Mouse (Mus musculus): ENCODE data around the gene Adamts15. TPM values are rescaled to one million over a fixed set of nuclear protein-coding genes. Genes with fewer than 3 reads are reported as not detected.

The Adamts15 gene
- total RNA-seq (2021), result 10 to 100 TPM in 1 of 2 experiments, 1 to 10 TPM in 1; 9.2 to 11.6 TPM

DNA sequence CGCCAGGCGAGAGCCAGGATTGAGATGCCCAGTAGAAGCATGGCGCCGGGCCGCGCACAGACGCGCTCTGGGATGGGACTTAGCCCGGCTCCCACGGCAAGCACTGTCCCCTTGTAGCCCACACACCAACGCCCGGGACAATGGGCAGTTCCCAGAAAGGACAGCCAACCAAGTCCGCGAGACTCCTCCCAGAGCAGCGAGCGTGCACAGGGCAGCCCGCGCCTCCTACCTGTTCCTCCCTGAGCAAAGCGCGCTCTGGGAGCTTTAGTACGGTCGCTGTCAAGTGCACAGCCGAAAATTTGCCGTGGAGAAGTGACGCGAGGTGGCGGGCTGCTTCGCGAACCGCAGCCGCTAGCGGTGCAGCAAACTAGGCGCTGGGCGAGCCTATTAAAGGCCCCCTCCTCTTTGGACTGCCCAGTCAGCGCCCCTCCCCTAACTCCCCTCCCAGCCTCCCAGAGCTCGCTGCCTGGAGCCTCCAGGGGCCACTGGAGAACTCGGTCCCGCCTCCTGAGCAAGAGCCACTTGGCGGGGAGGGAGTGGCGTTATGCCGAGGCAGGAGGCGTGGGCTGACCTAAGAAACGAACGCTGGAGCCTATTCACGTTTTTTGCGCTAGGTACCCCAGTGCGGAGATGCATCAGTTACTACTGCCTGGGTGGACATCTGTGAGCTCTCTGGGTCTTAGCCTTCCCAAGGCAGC lies at the start of gene Adamts15:
Gene Adamts15, minus strand, starts transcription at position 256 of the 698 bp plus-strand sequence.
- intact Hi-C loops (cut with DNase I), result loop anchor here (10.0 kb wide), 1 partner anchor 198 kb away; no protein-coding TSS in a partner anchor

GRCm38 (mm10) chr9:30971967-30972366 lies 49.7 kb upstream of the Adamts15 start:
- intact Hi-C loops (cut with DNase I), result no loop called here
- no peak for DNase-seq (ENCODE audit: extremely low spot score in 1 of 2, low spot score in 2 of 2)

More for the DNA sequence above, at the start of gene Adamts15:
- DNase-seq (ENCODE audit: extremely low spot score in 1 of 2, low spot score in 2 of 2), result peak in 1 of 2 experiments; percentile 79

- intact Hi-C loops (cut with DNase I), result no loop called here
- no peak for DNase-seq (ENCODE audit: extremely low spot score in 1 of 2, low spot score in 2 of 2)
Observed at GRCm38 (mm10) chr9:30970001-30970400, 47.7 kb upstream of the Adamts15 start.

DNA sequence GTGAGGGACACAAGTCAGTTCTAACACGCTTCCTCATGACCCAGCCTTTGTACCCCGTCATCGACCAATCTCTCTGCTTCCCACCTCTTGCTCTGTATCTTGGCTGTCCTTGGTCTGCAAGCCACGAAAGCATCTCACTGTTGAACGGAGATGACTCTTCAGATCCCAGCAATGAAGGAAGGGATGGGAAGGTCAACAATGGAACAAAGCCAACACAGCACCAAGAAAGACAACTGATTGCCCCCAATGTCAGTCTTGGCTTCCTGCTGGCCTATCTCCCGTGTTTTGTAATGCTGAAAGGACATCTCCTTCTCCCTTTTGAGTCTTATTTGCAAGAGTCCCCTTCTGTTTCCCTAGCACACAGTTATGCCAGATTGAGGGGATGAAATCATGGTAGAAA lies 45.9 kb upstream of the Adamts15 start:
- DNase-seq (ENCODE audit: extremely low spot score in 1 of 2, low spot score in 2 of 2), result no peak
- intact Hi-C loops (cut with DNase I), result no loop called here

DNA sequence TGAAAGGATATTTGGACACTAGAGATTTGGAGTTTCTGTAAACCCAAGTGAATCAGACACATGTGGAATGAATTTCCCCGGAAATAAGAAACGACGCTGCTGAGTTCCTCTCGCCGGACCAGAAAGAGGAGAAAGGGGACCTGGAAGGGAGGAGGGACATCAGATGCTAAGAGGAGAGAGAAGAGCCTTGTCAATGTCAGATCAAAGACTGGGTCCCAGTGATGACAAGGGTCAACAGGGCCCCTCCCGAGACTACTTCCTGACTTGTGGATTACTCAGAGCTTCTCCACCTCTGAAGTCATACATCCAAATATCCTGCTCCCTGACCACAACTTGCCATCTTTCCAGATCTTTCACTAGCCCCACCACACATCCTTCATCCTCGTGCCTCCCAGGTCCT lies 44.6 kb upstream of the Adamts15 start:
- intact Hi-C loops (cut with DNase I), result no loop called here
- DNase-seq (ENCODE audit: extremely low spot score in 1 of 2, low spot score in 2 of 2), result no peak

DNA sequence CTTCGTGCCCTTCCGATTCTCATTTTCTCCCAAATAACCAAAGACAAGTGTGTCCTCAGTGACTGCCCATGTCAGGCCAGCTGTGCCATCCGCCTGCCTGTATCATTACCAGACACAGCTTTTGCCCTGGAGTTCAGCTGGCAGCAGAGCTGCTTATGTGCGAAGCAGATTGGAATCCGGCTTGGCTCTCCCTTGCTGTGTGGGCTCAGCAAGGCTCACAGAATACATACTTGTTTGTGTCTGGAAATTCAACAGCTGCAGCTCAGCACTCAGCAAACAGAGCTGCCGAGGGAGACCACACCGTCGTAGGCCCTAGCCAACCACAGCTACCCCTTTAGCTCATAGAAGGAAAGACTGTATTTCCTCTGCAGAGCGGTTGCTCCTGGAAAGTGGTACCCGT lies 42.4 kb upstream of the Adamts15 start:
- peak; percentile 25 to 47 for DNase-seq (ENCODE audit: extremely low spot score in 1 of 2, low spot score in 2 of 2)
- intact Hi-C loops (cut with DNase I), result no loop called here

- no peak for DNase-seq (ENCODE audit: extremely low spot score in 1 of 2, low spot score in 2 of 2)
- intact Hi-C loops (cut with DNase I), result no loop called here
Observed at GRCm38 (mm10) chr9:30963780-30964179, 41.5 kb upstream of the Adamts15 start.

DNA sequence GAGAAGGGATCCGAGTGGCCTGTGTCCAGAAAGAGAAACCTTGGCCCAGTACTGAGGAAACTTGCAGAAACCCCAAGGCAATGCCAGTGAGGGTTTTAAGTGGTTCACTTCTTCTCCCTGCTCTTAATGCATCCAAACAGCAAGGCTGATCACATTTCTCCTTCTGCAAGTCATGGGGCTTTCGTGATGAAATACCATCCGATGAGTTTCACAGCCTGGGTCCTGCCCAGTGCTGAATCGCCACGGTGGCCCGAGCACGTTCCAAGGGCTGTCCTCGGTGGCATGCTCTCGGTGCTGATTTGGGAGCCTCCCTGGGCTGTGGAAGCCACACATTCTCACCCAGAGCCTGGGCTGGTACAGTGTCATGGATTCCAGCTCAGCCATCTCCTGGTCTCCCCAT lies 33.0 kb upstream of the Adamts15 start:
- DNase-seq (ENCODE audit: extremely low spot score in 1 of 2, low spot score in 2 of 2), result no peak
- intact Hi-C loops (cut with DNase I), result no loop called here

DNA sequence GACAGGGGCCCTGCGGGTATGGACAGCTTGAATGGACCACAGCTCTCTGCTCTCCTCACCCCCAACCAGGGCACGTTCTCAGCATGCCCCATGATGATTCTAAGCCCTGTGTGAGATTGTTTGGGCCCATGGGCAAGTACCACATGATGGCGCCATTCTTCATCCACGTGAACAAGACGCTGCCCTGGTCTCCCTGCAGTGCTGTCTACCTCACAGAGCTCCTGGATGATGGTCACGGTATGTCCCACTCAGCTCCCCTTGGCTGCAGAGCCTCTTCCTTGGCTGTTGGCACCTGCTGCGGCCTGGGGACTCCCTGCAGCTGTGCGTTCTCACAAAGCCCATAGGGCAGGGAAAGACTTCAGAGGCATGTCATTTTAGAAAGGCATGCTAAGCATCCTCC lies 31.0 kb upstream of the Adamts15 start:
- intact Hi-C loops (cut with DNase I), result no loop called here
- DNase-seq (ENCODE audit: extremely low spot score in 1 of 2, low spot score in 2 of 2), result no peak

GRCm38 (mm10) chr9:30951461-30951860 lies 29.2 kb upstream of the Adamts15 start:
- intact Hi-C loops (cut with DNase I), result no loop called here
- DNase-seq (ENCODE audit: extremely low spot score in 1 of 2, low spot score in 2 of 2), result no peak

GRCm38 (mm10) chr9:30950592-30950991 lies 28.3 kb upstream of the Adamts15 start:
- peak in 1 of 2 experiments; percentile 79 for DNase-seq (ENCODE audit: extremely low spot score in 1 of 2, low spot score in 2 of 2)

DNA sequence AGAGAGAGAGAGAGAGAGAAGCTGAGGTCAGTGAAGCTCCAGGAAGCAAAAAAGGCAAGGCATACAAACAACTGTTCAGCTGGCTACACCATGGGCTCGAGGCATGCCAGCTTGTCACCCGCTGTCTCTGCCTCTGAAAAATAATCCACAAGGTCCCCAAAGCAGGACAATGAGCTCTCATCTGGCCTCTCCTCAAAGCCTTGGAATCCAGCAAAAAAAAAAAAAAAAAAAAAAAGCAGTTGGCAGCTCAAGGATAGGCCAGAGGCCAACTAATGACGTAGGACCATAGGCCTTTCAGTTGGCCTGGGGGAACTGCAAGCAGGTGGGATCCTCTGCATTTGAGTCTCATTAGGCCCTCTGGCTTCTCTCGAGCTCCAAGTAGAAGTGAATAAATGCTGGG lies 27.7 kb upstream of the Adamts15 start:
- no peak for DNase-seq (ENCODE audit: extremely low spot score in 1 of 2, low spot score in 2 of 2)
- intact Hi-C loops (cut with DNase I), result loop anchor here (10.0 kb wide), 1 partner anchor 505 kb away; no protein-coding TSS in a partner anchor

More at GRCm38 (mm10) chr9:30950592-30950991, 28.3 kb upstream of the Adamts15 start:
- intact Hi-C loops (cut with DNase I), result no loop called here

GRCm38 (mm10) chr9:30949422-30949821 lies 27.2 kb upstream of the Adamts15 start:
- DNase-seq (ENCODE audit: extremely low spot score in 1 of 2, low spot score in 2 of 2), result no peak
- intact Hi-C loops (cut with DNase I), result loop anchor here (10.0 kb wide), 1 partner anchor 505 kb away; no protein-coding TSS in a partner anchor

GRCm38 (mm10) chr9:30945276-30945675 lies 23.0 kb upstream of the Adamts15 start:
- DNase-seq (ENCODE audit: extremely low spot score in 1 of 2, low spot score in 2 of 2), result no peak
- intact Hi-C loops (cut with DNase I), result loop anchor here (10.0 kb wide), 1 partner anchor 500 kb away; no protein-coding TSS in a partner anchor

- intact Hi-C loops (cut with DNase I), result loop anchor here (10.0 kb wide), 1 partner anchor 499 kb away; no protein-coding TSS in a partner anchor
- DNase-seq (ENCODE audit: extremely low spot score in 1 of 2, low spot score in 2 of 2), result no peak
Observed at GRCm38 (mm10) chr9:30944234-30944633, 22.0 kb upstream of the Adamts15 start.

DNA sequence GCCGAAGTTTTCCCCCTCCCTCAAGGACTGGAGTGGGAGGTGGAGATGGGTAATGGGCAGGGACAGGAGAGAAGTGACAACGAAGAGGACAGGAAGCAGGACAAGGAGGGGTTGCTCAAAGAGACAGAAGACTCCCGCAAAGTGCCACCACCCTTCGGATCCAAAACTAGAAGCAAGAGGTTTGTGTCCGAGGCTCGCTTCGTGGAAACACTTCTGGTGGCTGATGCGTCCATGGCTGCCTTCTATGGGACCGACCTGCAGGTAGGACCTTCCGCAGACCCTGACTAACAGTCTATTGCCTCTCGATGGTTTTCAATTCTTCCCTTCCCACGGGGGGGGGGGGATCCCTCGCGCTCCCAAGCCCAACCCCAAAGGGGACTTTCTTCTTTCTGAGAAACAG lies 21.1 kb upstream of the Adamts15 start:
- intact Hi-C loops (cut with DNase I), result loop anchor here (2.0 to 10.0 kb wide), 2 partner anchors 139 to 499 kb away; no protein-coding TSS in a partner anchor
- DNase-seq (ENCODE audit: extremely low spot score in 1 of 2, low spot score in 2 of 2), result no peak

DNA sequence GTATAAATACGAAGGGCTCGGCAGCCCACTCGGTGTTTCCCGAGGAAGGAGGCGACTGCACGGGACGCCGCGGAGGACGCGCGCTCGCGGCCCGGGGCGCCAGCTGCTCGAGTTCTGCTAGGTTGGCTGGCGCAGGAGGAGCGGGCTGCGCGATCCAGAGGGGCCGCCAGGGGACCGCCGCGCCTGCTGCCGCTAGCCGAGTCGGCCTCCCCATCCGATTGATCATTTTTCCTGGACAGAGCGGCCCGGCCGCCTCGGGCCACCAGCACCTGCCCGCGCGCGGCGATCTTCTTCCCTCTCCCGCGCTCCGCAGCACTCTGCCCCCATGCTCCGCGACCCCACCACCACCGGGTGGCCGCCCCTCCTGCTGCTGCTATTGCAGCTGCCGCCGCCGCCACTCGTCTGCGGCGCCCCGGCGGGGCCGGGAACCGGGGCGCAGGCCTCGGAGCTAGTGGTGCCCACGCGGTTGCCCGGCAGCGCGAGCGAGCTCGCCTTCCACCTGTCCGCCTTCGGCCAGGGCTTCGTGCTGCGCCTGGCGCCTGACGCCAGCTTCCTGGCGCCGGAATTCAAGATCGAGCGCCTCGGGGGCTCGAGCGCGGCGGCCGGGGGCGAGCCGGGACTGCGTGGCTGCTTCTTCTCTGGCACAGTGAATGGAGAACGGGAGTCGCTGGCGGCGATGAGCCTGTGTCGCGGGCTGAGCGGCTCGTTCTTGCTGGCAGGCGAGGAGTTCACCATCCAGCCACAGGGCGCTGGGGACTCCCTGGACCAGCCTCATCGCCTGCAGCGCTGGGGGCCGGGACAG lies 20.5 kb upstream of the Adamts15 start, which contains the start of gene Adamts8:
Gene Adamts8, plus strand, starts transcription at position 51 of the 802 bp plus-strand sequence.
- peak in 1 of 2 experiments; percentile 80 for DNase-seq (ENCODE audit: extremely low spot score in 1 of 2, low spot score in 2 of 2)
- intact Hi-C loops (cut with DNase I), result loop anchor here (2.0 to 10.0 kb wide), 2 partner anchors 140 to 498 kb away; no protein-coding TSS in a partner anchor

- peak; percentile 84 to 88 for DNase-seq (ENCODE audit: extremely low spot score in 1 of 2, low spot score in 2 of 2)
- intact Hi-C loops (cut with DNase I), result loop anchor here (10.0 kb wide), 1 partner anchor 496 kb away; no protein-coding TSS in a partner anchor
Observed at GRCm38 (mm10) chr9:30940328-30940727, 18.1 kb upstream of the Adamts15 start.
